Mouse (Mus musculus) megakaryocyte, embryonic 14.5 days (primary cell): ENCODE results near the gene Prr19.

Experiments used
- FLI1 ChIP-seq: IDR thresholded peaks from 2 replicates; pipeline ENCODE4 v1.6.1; 2012; ENCODE audit warnings: low read length, inconsistent platforms, mixed read lengths
- GATA1 ChIP-seq: IDR thresholded peaks from 3 replicates; pipeline ENCODE4 v1.6.1; 2012; ENCODE audit warnings: mixed read lengths, low read length, inconsistent platforms, borderline replicate concordance

DNA sequence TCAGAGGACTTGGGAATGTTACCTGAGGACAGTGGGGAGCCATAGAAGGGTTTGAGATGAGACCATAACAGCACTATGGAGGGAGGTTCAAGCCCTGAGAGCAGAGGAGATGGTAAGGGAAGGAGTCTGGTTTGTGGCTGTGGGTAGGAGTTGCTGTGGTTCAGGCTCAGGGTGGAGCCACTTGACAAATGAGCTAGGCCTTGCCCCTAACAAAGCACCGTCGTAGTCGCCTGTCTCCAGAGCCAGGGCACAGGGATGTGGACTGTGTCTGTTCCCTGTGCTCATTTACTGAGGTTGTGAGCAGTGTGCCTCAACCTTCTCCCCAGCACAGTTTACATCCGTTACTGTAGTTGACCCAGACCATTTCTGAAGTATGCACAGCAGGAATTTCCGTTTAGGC is 26.6 kb upstream of the Prr19 start:
- no peak for TF ChIP-seq GATA1
- no peak for TF ChIP-seq FLI1
